Mouse (Mus musculus) small intestine, adult 2 months (tissue): ENCODE results near the gene Kera. TPM values are rescaled to one million over a fixed set of nuclear protein-coding genes. Genes with fewer than 3 reads are reported as not detected.

Experiments
- H3K27ac ChIP-seq: fragments of 200-500 bp; 2 replicates; pipeline ENCODE4 v1.5.1; 2012; ENCODE audit warnings: low read depth, low read length, control low read depth, inconsistent platforms; ENCODE audit not compliant: insufficient read depth
- H3K27me3 ChIP-seq: fragments of 200-500 bp; 2 replicates; pipeline ENCODE4 v1.6.1; 2012; ENCODE audit warnings: mild to moderate bottlenecking, moderate library complexity, low read length, inconsistent platforms; ENCODE audit not compliant: control insufficient read depth, insufficient read depth
- H3K36me3 ChIP-seq: fragments of 200-500 bp; 2 replicates; pipeline ENCODE4 v1.6.1; 2012; ENCODE audit warnings: mild to moderate bottlenecking, low read length, control low read depth, inconsistent platforms; ENCODE audit not compliant: control insufficient read depth, insufficient read depth
- H3K4me1 ChIP-seq: fragments of 200-500 bp; 2 replicates; pipeline ENCODE4 v1.6.1; 2012; ENCODE audit warnings: low read length, inconsistent platforms, mixed read lengths; ENCODE audit not compliant: control insufficient read depth, insufficient read depth, insufficient read length
- H3K4me3 ChIP-seq: fragments of 200-500 bp; 2 replicates; pipeline ENCODE4 v1.5.1; 2012; ENCODE audit warnings: low read depth, mild to moderate bottlenecking, control low read depth, inconsistent platforms, low read length, moderate library complexity
- CTCF ChIP-seq: fragments of 200-500 bp; IDR thresholded peaks from 2 replicates; pipeline ENCODE4 v1.5.1; 2012; ENCODE audit warnings: low read depth, mild to moderate bottlenecking, control low read depth, inconsistent platforms, low read length, moderate library complexity, mixed read lengths; ENCODE audit not compliant: insufficient replicate concordance, insufficient read length; ENCODE audit errors: extremely low read depth
- POLR2A ChIP-seq: fragments of 200-500 bp; IDR thresholded peaks from 2 replicates; pipeline ENCODE4 v1.6.1; 2012; ENCODE audit warnings: low read depth, mild to moderate bottlenecking, control low read depth, inconsistent platforms, low read length, moderate library complexity
- WGBS: fragments of 180-500 bp; shearing (Covaris S2); methylation state at CpG from one replicate; pipeline ENCODE4 v1.1.7; 2018; 5-methylcytosine and 5-hydroxymethylcytosine counted together
- polyA plus RNA-seq: library from polyadenylated mRNA; depleted of rRNA; stranded (reverse); fragments of >200 nt; gene quantifications from 2 replicates; pipeline ENCODE4 v1.2.3, GENCODE M21; 2012; rRNA removed

Gene Kera
- polyA plus RNA-seq, 1 experiment: not detected

GRCm38 (mm10) chr10:97626543-97626942 lies 19.9 kb downstream of the Kera start:
- Histone ChIP-seq H3K27me3 (no peaks in the 10 kb centered on the region), H3K4me3 (no peak overlapping the region), H3K4me1 (no peaks in the 10 kb centered on the region), H3K36me3 (no peaks in the 10 kb centered on the region), H3K27ac (no peak overlapping the region)
- WGBS: 87% methylated on average over 1 of the region's 1 CpGs
- TF ChIP-seq CTCF (no peak), POLR2A (no peak)

- TF ChIP-seq CTCF (no peak), POLR2A (no peak)
- 69% methylated on average over 3 of the region's 3 CpGs for WGBS
Measured at GRCm38 (mm10) chr10:97631061-97631460, 24.4 kb downstream of the Kera start.

GRCm38 (mm10) chr10:97641926-97642325 lies 35.2 kb downstream of the Kera start:
- H3K36me3 ChIP-seq: no peaks in the 10 kb centered on the region
- no peaks in the 10 kb centered on the region for H3K27me3 ChIP-seq
- no peaks in the 10 kb centered on the region for H3K4me1 ChIP-seq
- H3K27ac ChIP-seq: no peak overlapping the region
- WGBS: 78% methylated on average over 2 of the region's 2 CpGs
- TF ChIP-seq POLR2A (no peak), CTCF (no peak)
- H3K4me3 ChIP-seq: no peak overlapping the region

More at GRCm38 (mm10) chr10:97631061-97631460, 24.4 kb downstream of the Kera start:
- Histone ChIP-seq H3K4me1 (no peaks in the 10 kb centered on the region), H3K27ac (no peak overlapping the region), H3K36me3 (no peaks in the 10 kb centered on the region), H3K27me3 (no peaks in the 10 kb centered on the region), H3K4me3 (no peak overlapping the region)

- 71% methylated on average over 2 of the region's 2 CpGs for WGBS
- Histone ChIP-seq H3K27me3 (no peaks in the 10 kb centered on the region), H3K36me3 (no peaks in the 10 kb centered on the region), H3K27ac (no peak within 1 kb of the TSS), H3K4me3 (no peak within 1 kb of the TSS), H3K4me1 (no peaks in the 10 kb centered on the region)
- TF ChIP-seq CTCF: no peak
- TF ChIP-seq POLR2A: no peak
Measured at GRCm38 (mm10) chr10:97643768-97644167, 37.1 kb downstream of the Kera start, which contains the start of gene Epyc. TSS of gene Epyc (plus strand) at chr10:97644068.

GRCm38 (mm10) chr10:97650334-97650733 lies 43.7 kb downstream of the Kera start:
- H3K36me3 ChIP-seq: no peaks in the 10 kb centered on the region
- no peaks in the 10 kb centered on the region for H3K27me3 ChIP-seq
- WGBS: 43% methylated on average over 2 of the region's 2 CpGs
- no peak overlapping the region for H3K27ac ChIP-seq
- TF ChIP-seq POLR2A (no peak), CTCF (no peak)
- H3K4me1 ChIP-seq: no peaks in the 10 kb centered on the region
- no peak overlapping the region for H3K4me3 ChIP-seq

- no peak overlapping the region for H3K27ac ChIP-seq
- no peaks in the 10 kb centered on the region for H3K4me1 ChIP-seq
- TF ChIP-seq POLR2A (no peak), CTCF (no peak)
- H3K27me3 ChIP-seq: no peaks in the 10 kb centered on the region
- no peaks in the 10 kb centered on the region for H3K36me3 ChIP-seq
- H3K4me3 ChIP-seq: no peak overlapping the region
- 97% methylated on average over 1 of the region's 1 CpGs for WGBS
Measured at GRCm38 (mm10) chr10:97659489-97659888, 52.8 kb downstream of the Kera start.

Other genes with a start within 250 kb of the Kera start
- gene Dcn, start 127.3 kb upstream of the Kera start, polyA plus RNA-seq: 33.5 and 35.1 TPM in 2 replicates
- 3.3 and 3.6 TPM in 2 replicates for gene Lum, start 41.8 kb upstream of the Kera start, polyA plus RNA-seq
- gene Epyc, start 37.2 kb downstream of the Kera start, polyA plus RNA-seq: not detected in 2 replicates
- gene Ccer1, start 86.2 kb downstream of the Kera start, polyA plus RNA-seq: not detected in 2 replicates
- not detected in 2 replicates for gene C030005K15Rik, start 119.9 kb downstream of the Kera start, polyA plus RNA-seq